Mouse (Mus musculus) kidney, embryonic 16.5 days (tissue): Measurements from ENCODE around the gene Coq6. TPM values are rescaled to one million over a fixed set of nuclear protein-coding genes. Genes with fewer than 3 reads are reported as not detected.

Experiments used
- ATAC-seq: fragments of 200-750 bp; cut with Nextera tagmentation; 2 replicates; pipeline ENCODE4 v1.8.0; 2017; ENCODE audit warnings: moderate TSS enrichment; ENCODE audit not compliant: low FRiP score, low TSS enrichment
- H3K27ac ChIP-seq: fragments of 300-500 bp; sonication (generic); 2 replicates; pipeline ENCODE4 v1.5.1; 2014; ENCODE audit warnings: low read length
- H3K27me3 ChIP-seq: fragments of 300-500 bp; sonication (generic); 2 replicates; pipeline ENCODE4 v1.6.1; 2014; ENCODE audit warnings: low read length, control low read depth, mixed read lengths; ENCODE audit not compliant: insufficient read depth
- H3K36me3 ChIP-seq: fragments of 300-500 bp; sonication (generic); 2 replicates; pipeline ENCODE4 v1.6.1; 2014; ENCODE audit warnings: low read length, control low read depth, mixed read lengths; ENCODE audit not compliant: insufficient read depth
- H3K4me1 ChIP-seq: fragments of 300-500 bp; sonication (generic); 2 replicates; pipeline ENCODE4 v1.6.1; 2014; ENCODE audit warnings: low read length, control low read depth, mixed read lengths; ENCODE audit not compliant: insufficient read depth
- H3K4me2 ChIP-seq: fragments of 300-500 bp; sonication (generic); replicated peaks from 2 replicates; pipeline ENCODE4 v1.6.1; 2014; ENCODE audit warnings: low read depth, low read length
- H3K4me3 ChIP-seq: fragments of 300-500 bp; sonication (generic); 2 replicates; pipeline ENCODE4 v1.5.1; 2014; ENCODE audit warnings: mild to moderate bottlenecking, low read length
- H3K9ac ChIP-seq: fragments of 300-500 bp; sonication (generic); replicated peaks from 2 replicates; pipeline ENCODE4 v1.6.1; 2014; ENCODE audit warnings: low read length
- H3K9me3 ChIP-seq: fragments of 300-500 bp; sonication (generic); 2 replicates; pipeline ENCODE4 v1.6.1; 2016; ENCODE audit warnings: low read length, control low read depth
- WGBS: fragments of 180-500 bp; shearing (Covaris S2); extraction: QIAGEN DNeasy Blood & Tissue Kit; methylation state at CpG from one replicate; pipeline ENCODE4 v1.1.7; 2014; 5-methylcytosine and 5-hydroxymethylcytosine counted together
- polyA plus RNA-seq: library from polyadenylated mRNA; unstranded; fragments of >200 nt; fragmentation: Nextera tagmentation; extraction: Ambion mirVana; gene quantifications from 2 replicates; pipeline ENCODE4 v1.2.1, GENCODE M21; 2015

The Coq6 gene
- polyA plus RNA-seq, 1 experiment from 2014 or later: 56.0 TPM

DNA sequence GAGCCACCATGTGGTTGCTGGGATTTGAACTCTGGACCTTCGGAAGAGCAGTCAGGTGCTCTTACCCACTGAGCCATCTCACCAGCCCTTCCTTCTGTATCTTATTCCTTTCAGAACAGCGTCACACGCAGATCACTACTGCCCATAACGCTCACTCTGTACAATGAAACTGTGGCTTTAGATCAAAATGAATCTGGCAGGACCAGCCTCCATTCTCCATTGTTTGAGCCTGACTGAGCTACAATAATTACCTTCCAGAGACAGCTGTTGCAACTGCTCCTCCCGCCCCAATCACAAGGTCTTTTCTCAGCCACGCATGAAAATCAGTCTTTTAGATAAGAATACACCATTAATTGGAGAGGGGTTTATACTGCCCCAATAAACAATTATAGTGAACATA lies 43.1 kb downstream of the Coq6 start:
- no peak for ATAC-seq
- no peaks in the 10 kb centered on the region for H3K27me3 ChIP-seq
- whole genome bisulfite sequencing: 88% methylated on average over 6 of the region's 6 CpGs
- H3K4me2 ChIP-seq: no peak overlapping the region
- no peak overlapping the region for H3K4me3 ChIP-seq
- peaks cover 7% of the 10 kb centered on the region; the same call in 1 of the 2 replicates for H3K4me1 ChIP-seq
- no peaks in the 10 kb centered on the region for H3K36me3 ChIP-seq
- no peak overlapping the region for H3K27ac ChIP-seq
- H3K9me3 ChIP-seq: no peaks in the 10 kb centered on the region
- H3K9ac ChIP-seq: no peak overlapping the region

DNA sequence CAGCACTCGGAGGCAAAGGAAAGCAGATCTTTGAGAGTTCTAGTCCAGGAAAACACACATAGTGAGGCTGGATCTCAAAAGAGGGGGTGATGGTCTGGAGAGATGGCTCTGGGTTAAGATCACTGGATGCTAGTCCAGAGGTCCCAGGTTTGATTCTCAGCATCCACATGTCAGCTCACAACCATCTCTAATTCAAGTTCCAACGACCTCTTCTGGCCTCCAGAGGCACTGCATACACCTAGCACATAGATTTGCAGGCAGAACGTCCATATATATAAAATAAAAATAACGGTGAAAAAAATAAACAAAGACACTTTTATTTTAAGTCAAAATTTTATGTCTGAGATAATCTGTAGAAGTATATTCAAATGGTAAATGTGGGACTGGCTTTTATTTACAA lies 45.8 kb downstream of the Coq6 start:
- Histone ChIP-seq H3K27me3 (peaks cover 3% of the 10 kb centered on the region; the same call in 1 of the 2 replicates), H3K9me3 (no peaks in the 10 kb centered on the region), H3K4me3 (no peak overlapping the region), H3K4me2 (no peak overlapping the region), H3K9ac (no peak overlapping the region), H3K36me3 (no peaks in the 10 kb centered on the region), H3K4me1 (peaks cover 7% of the 10 kb centered on the region; the same call in 1 of the 2 replicates), H3K27ac (no peak overlapping the region)
- no peak for ATAC-seq
- WGBS: 59% methylated on average over 4 of the region's 4 CpGs

DNA sequence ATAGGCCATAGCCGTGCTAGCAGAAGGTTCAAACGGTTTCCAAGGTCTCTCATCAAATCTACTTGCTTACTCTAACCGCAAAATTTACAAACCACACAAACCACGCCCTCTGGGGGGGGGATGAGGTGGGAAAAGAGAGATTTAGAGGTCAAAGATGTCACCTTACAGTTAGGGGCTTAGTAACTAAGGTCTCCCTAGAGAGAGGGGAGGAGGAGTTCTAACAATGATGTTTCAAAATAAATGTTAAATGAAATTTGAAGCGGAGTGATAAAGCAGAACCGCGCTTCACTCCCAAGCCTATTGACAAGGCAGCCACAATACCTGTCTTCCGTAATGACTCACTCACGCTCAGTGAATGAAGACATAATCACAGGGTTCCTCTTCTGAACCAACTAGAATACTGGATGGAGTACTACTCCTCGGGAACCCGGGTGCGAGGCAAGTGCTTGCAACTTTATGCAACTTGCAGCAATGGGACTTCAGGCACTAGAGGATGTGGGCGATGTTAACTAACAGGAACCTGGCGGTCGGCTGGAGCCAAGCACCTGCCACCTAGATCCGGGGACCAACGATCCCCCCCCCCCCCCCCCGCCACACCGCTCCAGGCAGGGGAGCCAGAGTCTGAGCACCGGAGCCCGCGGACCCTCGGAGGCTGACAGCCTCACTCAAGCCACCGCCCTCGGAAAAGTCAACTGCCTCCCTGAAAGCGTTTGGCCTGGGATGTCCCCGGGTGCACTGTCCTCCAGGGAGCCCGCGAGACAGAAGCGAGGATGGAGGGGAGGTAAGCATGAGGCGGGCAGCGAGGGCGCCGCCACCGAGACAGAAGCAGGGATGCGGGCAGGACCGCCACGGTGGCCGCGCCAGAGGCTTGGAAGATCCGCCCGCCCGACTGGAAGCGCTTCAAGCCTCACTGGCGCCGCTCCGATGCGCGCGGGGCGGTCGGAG lies 46.7 kb downstream of the Coq6 start:
- Histone ChIP-seq H3K9me3 (no peaks in the 10 kb centered on the region), H3K4me3 (peak overlapping the region; percentile 90), H3K27me3 (peaks cover 3% of the 10 kb centered on the region; the same call in 1 of the 2 replicates), H3K36me3 (no peaks in the 10 kb centered on the region), H3K4me2 (peak overlapping the region; percentile 91), H3K4me1 (peaks cover 7% of the 10 kb centered on the region; the same call in 1 of the 2 replicates), H3K27ac (peak overlapping the region; percentile 84), H3K9ac (peak overlapping the region; percentile 88)
- no peak; the same call in 1 of the 2 replicates for ATAC-seq
- 1% methylated on average over 46 of the region's 52 CpGs for WGBS

DNA sequence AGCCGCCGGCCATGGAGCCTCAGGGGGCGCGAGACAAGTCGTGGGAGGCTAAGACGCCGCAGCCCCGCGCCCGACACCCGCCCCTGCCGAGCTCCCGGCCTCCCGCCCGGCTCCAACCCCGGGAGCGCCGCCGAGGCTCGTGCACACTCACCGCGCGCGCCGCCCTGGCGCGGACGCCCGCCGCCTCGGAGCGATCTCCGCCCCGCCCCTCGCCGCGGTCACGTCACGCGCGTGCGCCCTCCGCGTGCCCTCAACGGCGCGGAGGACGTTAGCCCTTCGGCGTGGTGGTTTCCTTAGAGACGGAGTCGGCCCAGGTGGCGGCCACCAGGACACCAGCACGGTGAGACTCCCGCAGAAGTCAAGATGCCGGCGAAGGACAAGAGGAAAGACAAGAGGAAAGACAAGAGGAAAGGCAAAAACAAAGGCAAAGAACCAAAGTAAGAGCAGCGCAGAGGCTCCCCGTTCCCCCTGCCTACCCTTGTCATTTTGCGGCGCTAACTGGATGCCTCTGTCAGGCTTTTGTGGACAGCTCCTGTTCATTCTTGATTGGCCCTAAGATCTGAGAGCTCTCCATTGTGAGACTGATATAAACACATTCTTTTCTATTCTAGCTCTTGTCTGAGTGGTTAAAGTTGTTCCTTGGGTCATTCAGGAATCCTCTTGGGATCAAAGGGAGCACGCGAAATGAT lies 47.5 kb downstream of the Coq6 start, which contains the start of the genes Entpd5 and Bbof1:
Entpd5 (minus strand) TSS at position 211 of the 689 bp plus-strand sequence.
Bbof1 (plus strand) TSS at position 253 of the 689 bp plus-strand sequence.
- H3K4me1 ChIP-seq: peaks cover 7% of the 10 kb centered on the region; the same call in 1 of the 2 replicates
- H3K9me3 ChIP-seq: no peaks in the 10 kb centered on the region
- peak within 1 kb of the TSS; percentile 84 for H3K27ac ChIP-seq
- 2% methylated on average over 41 of the region's 63 CpGs for WGBS
- peaks cover 3% of the 10 kb centered on the region; the same call in 1 of the 2 replicates for H3K27me3 ChIP-seq
- peak; percentile 95 for ATAC-seq
- no peaks in the 10 kb centered on the region for H3K36me3 ChIP-seq
- peak within 1 kb of the TSS; percentile 91 for H3K4me2 ChIP-seq
- peak within 1 kb of the TSS; percentile 88 for H3K9ac ChIP-seq
- peak within 1 kb of the TSS; percentile 90 for H3K4me3 ChIP-seq

DNA sequence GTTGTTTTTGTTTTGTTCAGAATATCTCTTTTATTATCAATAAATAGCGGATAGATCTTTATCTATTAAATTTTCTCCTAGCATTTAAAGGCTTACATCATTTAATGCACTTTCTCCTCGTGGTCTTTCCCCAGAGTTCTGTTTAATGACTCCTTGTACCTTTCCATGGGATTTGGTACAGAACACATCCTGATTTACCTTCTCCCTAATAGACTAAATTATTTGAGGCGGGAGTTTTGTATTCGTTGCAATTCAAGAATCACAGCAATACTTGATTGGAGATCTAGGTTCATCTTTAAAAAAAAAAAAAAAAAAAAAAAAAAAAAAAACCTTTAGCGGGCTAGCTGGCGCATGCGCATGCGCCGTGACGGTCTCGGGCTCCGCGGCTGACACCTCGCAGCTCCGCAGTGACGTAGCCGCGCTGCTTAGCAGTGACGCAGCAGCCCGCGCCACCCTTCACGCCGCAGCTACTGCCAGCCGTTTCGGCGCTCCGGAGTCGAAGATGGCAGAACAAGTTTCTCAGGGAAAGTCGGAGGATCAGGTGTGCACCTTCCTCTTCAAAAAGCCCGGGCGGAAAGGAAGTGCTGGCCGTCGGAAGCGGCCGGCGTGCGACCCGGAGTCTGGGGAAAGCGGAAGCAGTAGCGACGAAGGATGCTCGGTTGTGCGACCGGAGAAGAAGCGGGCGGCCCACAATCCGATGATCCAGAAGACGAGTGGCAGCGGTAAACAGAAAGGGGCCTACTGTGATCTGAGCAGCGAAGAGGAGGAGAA lies 55.6 kb downstream of the Coq6 start, which contains the start of gene Rnf113a2:
Rnf113a2 (plus strand) TSS at position 363 of the 771 bp plus-strand sequence.
- Histone ChIP-seq H3K36me3 (no peaks in the 10 kb centered on the region; the same call in 1 of the 2 replicates), H3K4me3 (peak within 1 kb of the TSS; percentile 53), H3K9me3 (no peaks in the 10 kb centered on the region; the same call in 1 of the 2 replicates), H3K4me2 (peak within 1 kb of the TSS; percentile 83), H3K9ac (peak within 1 kb of the TSS; percentile 82), H3K27ac (no peak within 1 kb of the TSS), H3K4me1 (no peaks in the 10 kb centered on the region), H3K27me3 (no peaks in the 10 kb centered on the region)
- peak; percentile 85; the same call in 1 of the 2 replicates for ATAC-seq
- WGBS: 3% methylated on average over 50 of the region's 50 CpGs

DNA sequence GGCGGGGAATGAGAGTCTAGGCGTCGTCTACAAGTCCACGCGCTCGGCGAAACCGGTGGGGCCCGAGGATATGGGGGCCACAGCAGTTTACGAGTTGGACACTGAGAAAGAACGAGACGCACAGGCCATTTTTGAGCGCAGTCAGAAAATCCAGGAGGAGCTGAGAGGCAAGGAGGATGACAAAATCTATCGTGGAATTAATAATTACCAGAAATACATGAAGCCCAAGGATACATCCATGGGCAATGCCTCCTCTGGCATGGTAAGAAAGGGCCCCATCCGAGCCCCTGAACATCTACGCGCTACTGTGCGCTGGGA lies 56.1 kb downstream of the Coq6 start:
- Histone ChIP-seq H3K27me3 (no peaks in the 10 kb centered on the region), H3K27ac (no peak overlapping the region), H3K4me3 (peak overlapping the region; percentile 53), H3K4me2 (peak overlapping the region; percentile 83), H3K4me1 (no peaks in the 10 kb centered on the region), H3K9me3 (no peaks in the 10 kb centered on the region; the same call in 1 of the 2 replicates), H3K9ac (peak overlapping the region; percentile 82), H3K36me3 (no peaks in the 10 kb centered on the region; the same call in 1 of the 2 replicates)
- no peak for ATAC-seq
- 31% methylated on average over 18 of the region's 18 CpGs for WGBS

Other genes with a start within 250 kb of the Coq6 start
- gene Dnal1, start 247.3 kb upstream of the Coq6 start, polyA plus RNA-seq: 4.2 and 4.8 TPM in 2 replicates
- gene Pnma1, start 213.2 kb upstream of the Coq6 start, polyA plus RNA-seq: 1.1 and 1.2 TPM in 2 replicates
- gene Elmsan1, start 142.8 kb upstream of the Coq6 start, polyA plus RNA-seq: 8.6 and 9.3 TPM in 2 replicates
- gene Ptgr2, start 76.4 kb upstream of the Coq6 start, polyA plus RNA-seq: 32.5 and 34.8 TPM in 2 replicates
- gene Zfp410, start 44.8 kb upstream of the Coq6 start, polyA plus RNA-seq: 85.5 and 93.7 TPM in 2 replicates
- gene Fam161b, start 176 bp downstream of the Coq6 start, polyA plus RNA-seq: 4.0 and 4.6 TPM in 2 replicates
- 57.7 and 68.8 TPM in 2 replicates for gene Entpd5, start 47.4 kb downstream of the Coq6 start, polyA plus RNA-seq
- gene Bbof1, start 47.4 kb downstream of the Coq6 start, polyA plus RNA-seq: 1.5 and 2.2 TPM in 2 replicates
- 22.3 and 23.0 TPM in 2 replicates for gene Rnf113a2, start 55.5 kb downstream of the Coq6 start, polyA plus RNA-seq
- 89.2 and 93.4 TPM in 2 replicates for gene Aldh6a1, start 89.3 kb downstream of the Coq6 start, polyA plus RNA-seq
- gene Lin52, start 89.8 kb downstream of the Coq6 start, polyA plus RNA-seq: 21.7 and 23.7 TPM in 2 replicates
- gene Vsx2, start 208.1 kb downstream of the Coq6 start, polyA plus RNA-seq: not detected in 2 replicates